Mouse (Mus musculus) heart, embryonic 14.5 days (tissue): Measurements from ENCODE around the gene H2afx. TPM values are rescaled to one million over a fixed set of nuclear protein-coding genes. Genes with fewer than 3 reads are reported as not detected.
"Not testable (repeated sequence)": the region's sequence is repeated elsewhere in the genome, so short reads cannot be mapped to it uniquely, and the experiment has no call there.

Experiments
- ATAC-seq: fragments of 200-750 bp; cut with Nextera tagmentation; 2 replicates; pipeline ENCODE4 v1.8.0; 2017; ENCODE audit warnings: low read depth, moderate TSS enrichment; ENCODE audit not compliant: insufficient number of reproducible peaks, insufficient read depth, low FRiP score
- H3K27ac ChIP-seq, 2 experiments: fragments of 200-500 bp in 1 of 2; fragments of 300-500 bp in 1 of 2; sonication (generic) in 1 of 2; replicated peaks in 1 of 2; 2 replicates each; pipeline ENCODE4 v1.5.1; 2012 to 2014; ENCODE audit warnings: low read depth in 2 of 2, low read length in 2 of 2, control low read depth in 1 of 2, mild to moderate bottlenecking in 1 of 2, mixed read lengths in 1 of 2; ENCODE audit not compliant: control insufficient read depth in 1 of 2, insufficient read depth in 1 of 2
- H3K27me3 ChIP-seq: fragments of 300-500 bp; sonication (generic); 2 replicates; pipeline ENCODE4 v1.6.1; 2014; ENCODE audit warnings: mild to moderate bottlenecking, low read length, control low read depth; ENCODE audit not compliant: control insufficient read depth, insufficient read depth
- H3K36me3 ChIP-seq: fragments of 300-500 bp; sonication (generic); 2 replicates; pipeline ENCODE4 v1.6.1; 2014; ENCODE audit warnings: mild to moderate bottlenecking, control low read depth, low read length, mixed read lengths; ENCODE audit not compliant: control insufficient read depth, insufficient read depth
- H3K4me1 ChIP-seq, 2 experiments: fragments of 200-500 bp in 1 of 2; fragments of 300-500 bp in 1 of 2; sonication (generic) in 1 of 2; 2 replicates each; pipeline ENCODE4 v1.6.1; 2012 to 2014; ENCODE audit warnings: low read length in 2 of 2, control low read depth in 1 of 2, mixed read lengths in 1 of 2; ENCODE audit not compliant: control insufficient read depth in 2 of 2, insufficient read depth in 2 of 2
- H3K4me2 ChIP-seq: fragments of 300-500 bp; sonication (generic); 2 replicates; pipeline ENCODE4 v1.6.1; 2014; ENCODE audit warnings: mild to moderate bottlenecking, low read length
- H3K4me3 ChIP-seq, 2 experiments: fragments of 200-500 bp in 1 of 2; fragments of 300-500 bp in 1 of 2; sonication (generic) in 1 of 2; 2 replicates each; pipeline ENCODE4 v1.5.1; 2012 to 2014; ENCODE audit warnings: low read length in 2 of 2, mild to moderate bottlenecking in 2 of 2, control low read depth in 1 of 2, low read depth in 1 of 2, moderate library complexity in 1 of 2; ENCODE audit not compliant: control insufficient read depth in 1 of 2, insufficient read depth in 1 of 2
- H3K9ac ChIP-seq: fragments of 300-500 bp; sonication (generic); 2 replicates; pipeline ENCODE4 v1.6.1; 2014; ENCODE audit warnings: mild to moderate bottlenecking, low read length
- H3K9me3 ChIP-seq: fragments of 300-500 bp; sonication (generic); 2 replicates; pipeline ENCODE4 v1.6.1; 2016; ENCODE audit warnings: low read length, control low read depth; ENCODE audit not compliant: control insufficient read depth
- WGBS: fragments of 180-500 bp; shearing (Covaris S2); extraction: QIAGEN DNeasy Blood & Tissue Kit; methylation state at CpG from one replicate; pipeline ENCODE4 v1.1.7; 2014; 5-methylcytosine and 5-hydroxymethylcytosine counted together
- polyA plus RNA-seq: library from polyadenylated mRNA; unstranded; fragments of >200 nt; fragmentation: Nextera tagmentation; extraction: Ambion mirVana; gene quantifications from 2 replicates; pipeline ENCODE4 v1.2.1, GENCODE M21; 2014

Gene H2afx
- polyA plus RNA-seq, 1 experiment from 2014 or later: 167 TPM

DNA sequence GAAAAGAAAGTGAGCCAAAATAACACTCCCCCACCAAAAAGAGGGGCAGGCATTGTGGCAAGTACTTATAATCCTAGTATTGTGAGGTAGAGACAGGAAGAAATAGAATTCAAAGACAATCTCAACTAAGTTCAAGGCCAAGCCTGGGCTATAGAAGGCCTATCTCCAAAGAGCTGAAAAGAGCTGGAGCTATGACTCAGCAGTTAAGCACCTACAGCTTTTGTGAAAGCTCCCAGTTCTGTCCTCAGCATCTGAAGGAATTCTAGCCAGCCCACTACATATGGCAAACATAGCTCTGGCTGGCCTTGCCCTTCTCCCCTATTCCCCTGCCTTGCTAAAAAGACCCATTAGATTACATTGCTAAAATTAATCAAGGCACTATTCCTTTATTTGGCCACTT, 38.9 kb downstream of the H2afx start:
- Histone ChIP-seq H3K27ac (no peak overlapping the region), H3K9me3 (no peaks in the 10 kb centered on the region), H3K4me2 (no peak overlapping the region), H3K4me3 (no peak overlapping the region), H3K36me3 (no peaks in the 10 kb centered on the region), H3K4me1 (peaks cover 1 to 4% of the 10 kb centered on the region in 2 experiments; a peak in 3 of 4 replicates), H3K9ac (no peak overlapping the region), H3K27me3 (no peaks in the 10 kb centered on the region)
- ATAC-seq: no peak

- Histone ChIP-seq H3K27me3 (no peaks in the 10 kb centered on the region), H3K36me3 (peaks cover 5% of the 10 kb centered on the region), H3K4me2 (no peak overlapping the region), H3K4me1 (peaks cover 10 to 20% of the 10 kb centered on the region in 2 experiments; a peak in 3 of 4 replicates), H3K27ac (no peak overlapping the region), H3K9ac (no peak overlapping the region), H3K4me3 (no peak overlapping the region), H3K9me3 (no peaks in the 10 kb centered on the region)
- no peak for ATAC-seq
- 77% methylated on average over 6 of the region's 6 CpGs for WGBS
Observed at GRCm38 (mm10) chr9:44376141-44376540, 41.6 kb downstream of the H2afx start.

- not testable (repeated sequence) for ATAC-seq, H3K27me3 ChIP-seq, H3K4me2 ChIP-seq, H3K9ac ChIP-seq, H3K27ac ChIP-seq, H3K9me3 ChIP-seq, H3K4me3 ChIP-seq
- Histone ChIP-seq H3K36me3 (peaks cover 17% of the 10 kb centered on the region), H3K4me1 (peaks cover 10 to 20% of the 10 kb centered on the region in 2 experiments; a peak in 3 of 4 replicates)
- WGBS: 80% methylated on average over 2 of the region's 2 CpGs
Observed at GRCm38 (mm10) chr9:44377335-44377734, 42.8 kb downstream of the H2afx start.

DNA sequence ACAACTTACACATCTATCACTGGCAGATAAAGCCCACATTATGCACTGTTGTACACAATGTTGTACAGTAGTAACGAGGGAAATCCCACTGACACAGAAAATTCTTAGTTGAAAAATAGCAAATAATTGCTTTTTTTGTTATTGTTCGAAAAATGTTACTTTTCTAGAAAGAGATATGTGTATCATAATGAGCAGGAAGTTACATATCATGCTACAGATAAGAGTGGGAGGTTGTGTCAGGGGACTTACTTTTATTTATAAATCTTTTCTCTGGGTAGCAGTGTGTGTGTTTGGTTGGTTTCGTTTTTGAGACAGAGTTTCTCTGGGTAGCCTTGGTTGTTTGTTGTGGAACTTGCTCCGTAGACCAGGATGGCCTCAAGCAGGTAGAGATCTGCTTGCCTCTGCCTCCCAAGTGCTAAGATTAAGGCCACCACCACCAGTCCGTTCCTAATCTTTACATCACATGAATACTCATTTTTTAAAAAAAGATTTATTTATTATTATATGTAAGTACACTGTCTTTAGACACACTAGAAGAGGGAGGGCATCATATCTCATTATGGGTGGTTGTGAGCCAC, 43.7 kb downstream of the H2afx start:
- WGBS: 81% methylated on average over 5 of the region's 5 CpGs
- H3K9me3 ChIP-seq: no peaks in the 10 kb centered on the region
- H3K4me1 ChIP-seq: peaks cover 10 to 20% of the 10 kb centered on the region in 2 experiments; a peak in 3 of 4 replicates
- peaks cover 26% of the 10 kb centered on the region for H3K36me3 ChIP-seq
- H3K9ac ChIP-seq: peak overlapping the region; percentile 83
- H3K27ac ChIP-seq: peak overlapping the region in 1 of 2 experiments; percentile 72; a peak in 2 of 4 replicates
- no peaks in the 10 kb centered on the region for H3K27me3 ChIP-seq
- no peak for ATAC-seq
- H3K4me2 ChIP-seq: peak overlapping the region; percentile 85
- peak overlapping the region; percentile 76 to 86; a peak in 3 of 4 replicates for H3K4me3 ChIP-seq

DNA sequence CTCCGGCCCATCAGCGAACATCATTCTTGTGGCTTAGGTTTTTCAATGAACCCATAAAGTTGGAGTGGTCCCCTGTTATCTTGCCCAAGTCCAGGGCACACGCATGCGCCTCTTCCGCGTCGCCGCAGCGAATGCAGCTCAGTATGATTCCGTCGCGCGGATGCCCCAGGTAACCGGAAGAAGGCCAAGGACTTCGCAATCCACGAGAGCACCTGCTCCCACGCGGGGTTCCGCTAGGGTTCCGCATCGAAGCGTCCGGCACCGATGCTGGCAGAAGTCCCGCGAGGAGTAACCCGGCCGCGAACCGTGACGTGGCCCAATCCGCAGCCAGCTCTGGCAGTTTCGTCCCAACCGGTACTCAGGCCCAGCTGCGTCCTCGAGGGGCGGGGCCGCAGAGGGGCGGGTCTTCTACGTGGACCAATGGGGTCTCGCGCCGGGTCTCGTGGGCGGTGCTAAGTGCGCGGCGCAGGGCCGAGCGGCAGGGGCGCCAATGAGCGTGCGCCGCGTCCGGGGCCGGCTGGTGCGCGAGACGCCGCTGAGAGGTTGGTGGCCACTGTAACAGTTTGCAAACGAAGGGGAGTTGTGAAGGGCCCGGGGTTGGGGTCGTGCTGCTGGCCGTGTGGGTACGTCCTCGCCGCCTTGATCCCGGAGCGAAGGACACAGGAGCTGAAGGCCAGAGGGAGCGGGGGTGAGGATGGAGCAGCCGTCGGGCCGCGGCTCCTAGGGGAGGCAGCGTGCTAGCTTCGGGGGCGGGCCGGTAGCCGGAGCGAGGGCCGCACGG, 44.8 kb downstream of the H2afx start, which contains the start of gene Hyou1:
Gene Hyou1 (plus strand): TSS at position 437 of the 781 bp plus-strand sequence.
- Histone ChIP-seq H3K27ac (peak within 1 kb of the TSS; percentile 80 to 82), H3K9ac (peak within 1 kb of the TSS; percentile 92), H3K27me3 (no peaks in the 10 kb centered on the region), H3K4me3 (peak within 1 kb of the TSS; percentile 76 to 86), H3K4me1 (peaks cover 10 to 20% of the 10 kb centered on the region in 2 experiments; a peak in 3 of 4 replicates), H3K36me3 (peaks cover 36% of the 10 kb centered on the region), H3K9me3 (no peaks in the 10 kb centered on the region), H3K4me2 (peak within 1 kb of the TSS; percentile 85)
- ATAC-seq: peak; percentile 98
- WGBS: under 1% methylated on average over 83 of the region's 83 CpGs

DNA sequence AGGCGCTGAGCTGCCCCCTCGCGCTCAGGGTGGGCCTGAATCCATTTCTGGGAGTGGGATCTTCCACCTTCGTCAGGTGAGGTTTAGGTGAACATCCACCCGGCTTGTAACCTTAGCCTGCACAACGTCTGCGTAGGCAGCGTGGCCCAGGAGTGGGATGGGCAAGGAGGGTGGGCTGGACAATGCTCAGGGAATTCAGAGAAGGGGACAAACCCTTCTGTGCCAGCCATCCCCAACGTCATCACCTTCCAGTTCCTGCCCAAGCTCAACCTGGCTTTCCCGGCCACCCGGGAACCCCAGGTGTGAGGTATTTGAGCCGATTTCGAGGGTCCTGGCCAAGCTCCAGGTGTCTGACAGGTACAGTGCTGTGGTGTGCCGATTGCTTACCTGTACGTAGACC, 45.4 kb downstream of the H2afx start:
- no peaks in the 10 kb centered on the region for H3K27me3 ChIP-seq
- H3K9me3 ChIP-seq: no peaks in the 10 kb centered on the region
- H3K27ac ChIP-seq: peak overlapping the region; percentile 71 to 80
- peak overlapping the region; percentile 74 to 76 for H3K4me3 ChIP-seq
- peak overlapping the region; percentile 75 for H3K4me2 ChIP-seq
- peak overlapping the region; percentile 92 for H3K9ac ChIP-seq
- 6% methylated on average over 15 of the region's 15 CpGs for WGBS
- peaks cover 42% of the 10 kb centered on the region for H3K36me3 ChIP-seq
- ATAC-seq: no peak
- peaks cover 10 to 20% of the 10 kb centered on the region in 2 experiments; a peak in 3 of 4 replicates for H3K4me1 ChIP-seq

DNA sequence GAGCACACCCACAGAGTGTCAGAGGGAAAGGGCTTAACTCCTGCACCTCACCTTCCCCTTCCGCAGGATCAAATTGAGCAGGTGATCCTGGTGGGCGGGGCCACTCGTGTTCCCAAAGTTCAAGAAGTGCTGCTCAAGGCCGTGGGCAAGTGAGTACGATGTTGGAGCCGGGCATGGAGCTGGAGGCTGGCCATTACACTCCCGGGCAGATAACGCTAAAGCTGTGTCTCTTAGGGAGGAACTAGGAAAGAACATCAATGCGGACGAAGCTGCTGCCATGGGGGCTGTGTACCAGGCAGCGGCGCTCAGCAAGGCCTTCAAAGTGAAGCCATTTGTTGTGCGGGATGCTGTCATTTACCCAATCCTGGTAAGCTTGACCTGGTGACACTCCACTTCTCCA, 50.1 kb downstream of the H2afx start:
- WGBS: 90% methylated on average over 13 of the region's 13 CpGs
- H3K27me3 ChIP-seq: no peaks in the 10 kb centered on the region

More for the DNA sequence above, 50.1 kb downstream of the H2afx start:
- no peak overlapping the region for H3K4me3 ChIP-seq
- H3K9me3 ChIP-seq: no peaks in the 10 kb centered on the region
- peaks cover 90% of the 10 kb centered on the region for H3K36me3 ChIP-seq
- H3K4me1 ChIP-seq: peaks cover 8 to 11% of the 10 kb centered on the region in 2 experiments; a peak in 3 of 4 replicates
- H3K4me2 ChIP-seq: no peak overlapping the region
- no peak overlapping the region for H3K27ac ChIP-seq
- no peak overlapping the region for H3K9ac ChIP-seq
- no peak for ATAC-seq
